Mouse (Mus musculus) small intestine, adult 2 months (tissue): Measurements from ENCODE around the gene Gm11634. TPM values are rescaled to one million over a fixed set of nuclear protein-coding genes. Genes with fewer than 3 reads are reported as not detected.

ENCODE experiments used
- H3K27ac ChIP-seq: fragments of 200-500 bp; 2 replicates; pipeline ENCODE4 v1.5.1; 2012; ENCODE audit warnings: low read depth, low read length, control low read depth, inconsistent platforms; ENCODE audit not compliant: insufficient read depth
- H3K27me3 ChIP-seq: fragments of 200-500 bp; 2 replicates; pipeline ENCODE4 v1.6.1; 2012; ENCODE audit warnings: mild to moderate bottlenecking, moderate library complexity, low read length, inconsistent platforms; ENCODE audit not compliant: control insufficient read depth, insufficient read depth
- H3K36me3 ChIP-seq: fragments of 200-500 bp; 2 replicates; pipeline ENCODE4 v1.6.1; 2012; ENCODE audit warnings: mild to moderate bottlenecking, low read length, control low read depth, inconsistent platforms; ENCODE audit not compliant: control insufficient read depth, insufficient read depth
- H3K4me1 ChIP-seq: fragments of 200-500 bp; 2 replicates; pipeline ENCODE4 v1.6.1; 2012; ENCODE audit warnings: low read length, inconsistent platforms, mixed read lengths; ENCODE audit not compliant: control insufficient read depth, insufficient read depth, insufficient read length
- H3K4me3 ChIP-seq: fragments of 200-500 bp; 2 replicates; pipeline ENCODE4 v1.5.1; 2012; ENCODE audit warnings: low read depth, mild to moderate bottlenecking, control low read depth, inconsistent platforms, low read length, moderate library complexity
- CTCF ChIP-seq: fragments of 200-500 bp; IDR thresholded peaks from 2 replicates; pipeline ENCODE4 v1.5.1; 2012; ENCODE audit warnings: low read depth, mild to moderate bottlenecking, control low read depth, inconsistent platforms, low read length, moderate library complexity, mixed read lengths; ENCODE audit not compliant: insufficient replicate concordance, insufficient read length; ENCODE audit errors: extremely low read depth
- POLR2A ChIP-seq: fragments of 200-500 bp; IDR thresholded peaks from 2 replicates; pipeline ENCODE4 v1.6.1; 2012; ENCODE audit warnings: low read depth, mild to moderate bottlenecking, control low read depth, inconsistent platforms, low read length, moderate library complexity
- WGBS: fragments of 180-500 bp; shearing (Covaris S2); methylation state at CpG from one replicate; pipeline ENCODE4 v1.1.7; 2018; 5-methylcytosine and 5-hydroxymethylcytosine counted together
- polyA plus RNA-seq: library from polyadenylated mRNA; depleted of rRNA; stranded (reverse); fragments of >200 nt; gene quantifications from 2 replicates; pipeline ENCODE4 v1.2.3, GENCODE M21; 2012; rRNA removed

Gene Gm11634
- polyA plus RNA-seq, 1 experiment: not detected

- TF ChIP-seq CTCF: no peak
- no peak for TF ChIP-seq POLR2A
- Histone ChIP-seq H3K4me1 (no peaks in the 10 kb centered on the region; the same call in 1 of the 2 replicates), H3K27ac (peak within 1 kb of the TSS; percentile 93), H3K36me3 (peaks cover 6% of the 10 kb centered on the region), H3K27me3 (no peaks in the 10 kb centered on the region), H3K4me3 (peak within 1 kb of the TSS; percentile 83)
- WGBS: under 1% methylated on average over 43 of the region's 43 CpGs
These were observed 47.1 kb downstream of the Gm11634 start, which contains the start of the genes Brca1 and Nbr1 for GRCm38 (mm10) chr11:101551751-101552475. Brca1 (minus strand) TSS chr11:101551955. Nbr1 (plus strand) TSS chr11:101552149.

- no peak overlapping the region for H3K27ac ChIP-seq
- no peak overlapping the region for H3K4me3 ChIP-seq
- TF ChIP-seq CTCF: no peak
- no peak for TF ChIP-seq POLR2A
- H3K4me1 ChIP-seq: no peaks in the 10 kb centered on the region
- no peaks in the 10 kb centered on the region for H3K27me3 ChIP-seq
- H3K36me3 ChIP-seq: no peaks in the 10 kb centered on the region; the same call in 1 of the 2 replicates
These were observed 50.5 kb downstream of the Gm11634 start for GRCm38 (mm10) chr11:101548526-101548925.

- Histone ChIP-seq H3K4me1 (0 out of 2 replicates have a peak, but pooled peaks cover 2% of the 10 kb centered on the region), H3K4me3 (no peak overlapping the region), H3K27ac (peak overlapping the region; percentile 6; the same call in 1 of the 2 replicates), H3K36me3 (no peaks in the 10 kb centered on the region; the same call in 1 of the 2 replicates), H3K27me3 (no peaks in the 10 kb centered on the region)
- TF ChIP-seq POLR2A: no peak
- no peak for TF ChIP-seq CTCF
- WGBS: 57% methylated on average over 1 of the region's 1 CpGs
These were observed 54.9 kb downstream of the Gm11634 start for GRCm38 (mm10) chr11:101544132-101544531.

Other genes starting within 250 kb of the Gm11634 start
- 8.8 and 9.7 TPM in 2 replicates for gene G6pc, start 231.7 kb downstream of the Gm11634 start, polyA plus RNA-seq
- gene Aarsd1, start 181.6 kb downstream of the Gm11634 start, polyA plus RNA-seq: 8.5 and 10.8 TPM in 2 replicates
- 0.11 TPM in 1 of 2 replicates, not detected in the other for gene Gm27029, start 174.5 kb downstream of the Gm11634 start, polyA plus RNA-seq
- 15.4 and 23.7 TPM in 2 replicates for gene Rundc1, start 174.2 kb downstream of the Gm11634 start, polyA plus RNA-seq
- gene Ptges3l, start 173.9 kb downstream of the Gm11634 start, polyA plus RNA-seq: 0.51 and 0.89 TPM in 2 replicates
- 178 and 244 TPM in 2 replicates for gene Rpl27, start 157.0 kb downstream of the Gm11634 start, polyA plus RNA-seq
- 44.3 and 123 TPM in 2 replicates for gene Ifi35, start 150.8 kb downstream of the Gm11634 start, polyA plus RNA-seq
- 18.5 and 28.1 TPM in 2 replicates for gene Rnd2, start 134.3 kb downstream of the Gm11634 start, polyA plus RNA-seq
- gene Vat1, start 133.0 kb downstream of the Gm11634 start, polyA plus RNA-seq: 92.5 and 272 TPM in 2 replicates
- gene Brca1, start 47.3 kb downstream of the Gm11634 start, polyA plus RNA-seq: 0.24 and 1.0 TPM in 2 replicates
- gene Nbr1, start 47.1 kb downstream of the Gm11634 start, polyA plus RNA-seq: 47.4 and 116 TPM in 2 replicates
- 57.2 and 171 TPM in 2 replicates for gene Tmem106a, start 17.0 kb downstream of the Gm11634 start, polyA plus RNA-seq
- gene Rdm1, start 27.9 kb upstream of the Gm11634 start, polyA plus RNA-seq: 6.3 and 12.4 TPM in 2 replicates
- 7.6 and 27.9 TPM in 2 replicates for gene Arl4d, start 66.3 kb upstream of the Gm11634 start, polyA plus RNA-seq
- 4.6 and 8.0 TPM in 2 replicates for gene Dhx8, start 133.7 kb upstream of the Gm11634 start, polyA plus RNA-seq
- 0.95 and 2.3 TPM in 2 replicates for gene Etv4, start 186.1 kb upstream of the Gm11634 start, polyA plus RNA-seq